Mouse (Mus musculus): ENCODE results near the gene Bcar3.
A peak's percentile ranks its signal among the peaks of the same experiment; 100 is the strongest.

The Bcar3 gene

GRCm38 (mm10) chr3:122461932-122462871, 168.3 kb downstream of the Bcar3 start:
- DNase-seq: no peak

DNA sequence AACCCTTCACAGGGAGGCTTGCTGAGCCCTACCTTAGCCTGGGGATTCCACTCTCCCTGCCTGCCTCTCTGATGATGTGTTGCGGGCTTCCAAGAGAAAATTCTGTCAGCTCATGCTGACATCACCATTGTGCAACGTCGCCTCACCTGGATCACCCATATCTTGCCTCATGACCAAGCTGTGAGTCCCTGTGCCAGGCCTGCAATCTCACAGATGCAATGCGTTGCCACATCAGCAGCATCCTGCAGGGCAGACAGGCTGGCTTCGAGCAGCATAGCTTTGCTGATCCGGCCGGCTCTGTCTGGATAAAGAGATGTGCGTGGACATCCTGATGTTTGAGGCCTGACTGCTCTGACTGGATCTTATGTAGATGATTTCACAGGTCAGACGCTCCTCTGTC, 169.2 kb downstream of the Bcar3 start:
- DNase-seq: no peak

GRCm38 (mm10) chr3:122466100-122466730, 172.3 kb downstream of the Bcar3 start:
- DNase-seq: peak; percentile 21

- DNase-seq: no peak
Measured at GRCm38 (mm10) chr3:122467977-122468376, 174.0 kb downstream of the Bcar3 start.

DNA sequence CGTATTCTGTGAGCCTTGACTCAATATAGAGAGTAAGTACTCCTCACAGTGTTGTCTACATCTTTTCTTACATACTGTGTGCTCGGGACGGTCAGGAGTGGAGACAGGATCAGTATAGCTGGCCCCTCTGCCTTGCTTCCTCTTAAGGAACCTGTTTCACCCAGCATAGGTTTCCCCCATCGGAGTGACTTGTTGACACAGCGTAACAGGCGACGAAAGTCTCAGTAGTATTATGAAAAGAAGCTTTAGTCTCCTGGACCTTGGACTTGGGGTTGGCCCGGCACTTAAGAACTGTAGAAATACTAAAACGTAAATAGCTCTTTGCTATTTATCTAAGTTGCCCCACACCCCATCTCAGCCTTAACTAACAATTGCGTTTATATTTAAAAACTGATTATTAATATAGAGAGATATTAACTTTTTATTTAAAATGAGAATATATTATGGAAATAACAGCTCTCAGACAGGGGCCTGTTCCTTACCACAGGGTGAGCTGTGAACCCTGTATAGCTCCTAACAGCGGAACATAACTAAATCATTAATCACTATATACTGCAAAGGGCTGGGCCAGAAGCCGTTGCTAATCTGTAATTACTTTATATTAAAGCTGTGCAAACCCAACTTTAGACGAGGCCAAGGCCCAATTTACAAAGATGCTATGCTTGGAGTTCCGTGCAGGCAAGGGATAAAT, 176.5 kb downstream of the Bcar3 start:
- DNase-seq: no peak

DNA sequence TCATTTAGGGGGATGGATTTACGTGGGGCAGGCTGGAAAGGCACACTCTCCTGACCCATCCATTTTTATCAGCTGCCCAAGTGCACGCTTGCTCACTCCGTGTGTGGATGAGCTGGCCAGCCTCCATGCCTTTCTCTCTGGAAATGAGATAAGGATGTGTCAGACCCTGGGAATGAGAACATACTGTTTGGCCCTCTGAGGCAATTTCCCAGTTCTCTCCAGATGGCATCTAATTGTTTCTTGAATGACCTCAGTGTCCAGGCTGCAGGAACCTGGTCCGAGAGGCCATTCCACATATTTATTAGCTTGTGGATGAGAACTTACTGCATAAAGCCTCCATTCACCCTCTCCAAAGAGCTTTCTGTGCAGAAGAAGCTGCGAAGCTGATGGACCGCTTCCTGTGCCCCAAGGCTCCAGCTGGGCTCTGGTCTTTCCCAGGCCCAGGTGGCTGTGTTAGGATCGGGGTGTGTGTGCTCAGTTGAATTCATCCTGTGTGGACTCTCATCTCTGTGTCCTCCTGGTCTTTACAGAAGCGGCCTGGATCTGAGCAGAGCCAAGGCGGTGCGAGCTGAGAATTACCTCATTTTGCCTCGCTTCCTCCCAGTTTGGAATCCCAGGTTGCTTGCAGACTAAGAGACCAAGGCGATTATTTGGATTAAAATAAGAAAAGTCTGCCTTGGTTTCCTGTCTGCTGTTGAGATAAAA, 177.2 kb downstream of the Bcar3 start:
- no peak for DNase-seq

- no peak for DNase-seq
Measured at GRCm38 (mm10) chr3:122472412-122472811, 178.5 kb downstream of the Bcar3 start.

DNA sequence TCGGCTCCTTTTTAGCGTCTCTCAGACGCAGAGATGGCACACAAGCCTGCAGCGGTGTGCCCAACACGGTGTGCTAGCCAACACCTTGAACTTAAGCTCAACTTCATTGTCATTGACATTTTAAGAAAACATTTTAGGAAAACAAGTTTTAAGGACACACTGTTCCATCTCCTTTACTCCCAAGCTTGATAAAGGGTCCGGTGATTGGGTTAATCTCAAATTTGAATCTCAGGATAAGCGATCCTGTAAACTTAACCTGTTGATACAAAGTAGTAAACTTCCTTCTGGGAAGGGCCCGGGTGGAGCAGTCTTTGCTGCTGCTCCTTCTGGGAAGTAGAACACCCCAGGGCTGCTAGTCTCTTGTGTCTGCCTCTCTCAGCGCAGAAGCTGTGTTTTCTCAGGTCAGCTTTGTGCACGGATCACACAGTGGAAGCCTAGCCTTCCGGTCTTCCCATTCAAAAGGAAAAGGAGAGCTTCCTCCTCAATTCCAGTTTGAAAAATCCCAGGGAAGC, 179.6 kb downstream of the Bcar3 start:
- DNase-seq: no peak

GRCm38 (mm10) chr3:122474067-122474466, 180.1 kb downstream of the Bcar3 start:
- peak; percentile 68 for DNase-seq

GRCm38 (mm10) chr3:122474796-122475195, 180.9 kb downstream of the Bcar3 start:
- DNase-seq: no peak

DNA sequence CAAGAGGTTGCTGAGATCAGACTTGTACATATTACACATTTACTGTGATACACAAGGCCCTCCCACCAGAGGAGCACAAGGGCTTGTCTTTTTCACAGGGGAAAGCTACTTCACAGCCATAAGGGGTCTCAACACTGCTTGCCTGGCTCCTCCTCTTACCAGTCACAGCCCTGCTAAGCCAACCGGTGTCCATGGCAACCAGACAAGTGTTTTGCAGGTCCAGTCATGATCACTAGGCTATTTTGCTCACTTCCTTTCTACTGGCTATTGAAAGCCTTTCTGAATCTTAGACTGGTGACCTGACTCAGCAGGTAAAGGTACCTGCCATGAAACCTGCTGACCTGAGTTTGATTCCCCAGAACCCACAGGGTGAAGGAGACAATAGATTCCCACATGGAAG, 181.8 kb downstream of the Bcar3 start:
- no peak for DNase-seq

DNA sequence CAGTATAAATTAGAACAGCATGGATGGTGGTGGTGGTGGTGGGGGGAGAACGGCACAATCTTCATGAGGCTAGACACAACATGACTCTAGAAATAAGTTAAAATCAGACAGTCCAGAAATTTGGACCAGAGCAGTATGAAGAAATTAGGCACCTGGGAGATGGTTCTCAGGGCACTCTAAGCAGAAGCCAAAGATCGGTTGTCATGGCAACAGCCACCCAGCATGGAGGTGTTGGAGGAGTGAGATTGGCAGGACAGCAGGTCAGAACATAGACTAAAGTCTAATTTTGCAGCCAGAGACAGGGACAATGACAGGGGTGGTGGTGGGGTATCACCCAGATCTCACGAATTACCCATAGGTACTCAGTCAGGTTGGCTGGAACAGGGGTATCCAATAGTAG, 182.7 kb downstream of the Bcar3 start:
- no peak for DNase-seq

GRCm38 (mm10) chr3:122477541-122477940, 183.6 kb downstream of the Bcar3 start:
- DNase-seq: no peak

- DNase-seq: no peak
Measured at GRCm38 (mm10) chr3:122478735-122479134, 184.8 kb downstream of the Bcar3 start.

GRCm38 (mm10) chr3:122480065-122480675, 186.2 kb downstream of the Bcar3 start:
- no peak for DNase-seq

DNA sequence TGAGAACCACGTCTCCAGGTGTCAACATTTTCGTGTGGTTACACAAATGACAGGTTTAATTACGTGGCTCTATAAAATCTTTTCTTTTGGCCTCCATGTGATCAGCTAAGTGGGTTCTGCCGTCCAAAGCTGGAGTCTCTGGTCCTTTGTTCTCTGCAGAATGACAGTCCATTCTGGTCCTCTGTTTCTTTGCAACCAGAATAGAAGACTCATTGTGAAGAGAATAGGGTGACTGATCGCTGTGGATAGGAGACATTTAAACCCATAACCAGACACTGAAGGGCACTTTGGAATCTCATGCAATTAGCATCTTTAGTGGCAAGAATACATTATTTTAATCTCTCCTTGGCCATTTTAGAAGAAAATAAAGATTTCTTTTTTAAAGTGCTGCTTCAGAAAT, 187.1 kb downstream of the Bcar3 start:
- DNase-seq: no peak

DNA sequence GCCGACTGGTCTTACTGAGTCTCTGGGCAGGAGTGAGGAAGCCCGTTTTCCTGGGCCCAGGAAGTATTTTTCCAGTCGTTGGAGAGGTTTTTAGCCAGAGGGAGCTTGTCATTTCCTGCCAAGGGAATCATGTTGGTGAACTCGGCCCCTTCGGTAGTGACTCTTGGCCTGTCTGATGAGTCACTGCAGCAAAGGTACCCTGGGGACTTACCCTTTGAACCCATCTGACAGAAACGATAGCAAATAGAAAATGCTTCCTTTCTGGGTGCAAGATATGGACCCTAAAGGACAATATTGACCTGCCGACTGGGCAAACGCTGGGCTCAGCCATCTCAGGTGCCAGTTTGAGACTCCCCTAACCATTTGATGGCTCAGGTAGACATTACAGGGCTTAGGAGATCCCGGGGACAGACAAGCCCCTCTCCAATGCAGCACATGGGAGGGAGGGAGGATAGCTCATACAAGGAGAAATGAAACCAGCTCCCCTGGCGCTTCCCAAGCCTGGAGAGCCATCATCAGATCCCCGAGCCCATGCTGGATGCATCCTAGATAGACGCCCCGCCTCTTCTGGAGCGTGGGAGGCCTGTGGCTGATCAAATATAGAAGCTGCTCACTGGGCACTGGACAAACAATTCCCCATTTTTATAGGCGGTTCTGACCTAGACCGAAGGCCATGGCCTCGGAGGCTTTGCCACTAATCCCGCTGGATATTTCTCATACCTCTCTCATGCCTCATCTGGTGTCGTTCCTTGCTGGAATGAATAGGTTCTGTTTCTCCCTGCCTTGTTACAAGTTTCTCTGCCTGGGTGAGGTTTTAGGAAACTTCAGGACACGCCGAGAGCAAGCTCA, 188.2 kb downstream of the Bcar3 start:
- no peak for DNase-seq

- DNase-seq: no peak
Measured at GRCm38 (mm10) chr3:122483066-122483782, 189.3 kb downstream of the Bcar3 start.

- no peak for DNase-seq
Measured at GRCm38 (mm10) chr3:122483783-122484130, 189.8 kb downstream of the Bcar3 start.

- no peak for DNase-seq
Measured at GRCm38 (mm10) chr3:122484301-122484700, 190.4 kb downstream of the Bcar3 start.

DNA sequence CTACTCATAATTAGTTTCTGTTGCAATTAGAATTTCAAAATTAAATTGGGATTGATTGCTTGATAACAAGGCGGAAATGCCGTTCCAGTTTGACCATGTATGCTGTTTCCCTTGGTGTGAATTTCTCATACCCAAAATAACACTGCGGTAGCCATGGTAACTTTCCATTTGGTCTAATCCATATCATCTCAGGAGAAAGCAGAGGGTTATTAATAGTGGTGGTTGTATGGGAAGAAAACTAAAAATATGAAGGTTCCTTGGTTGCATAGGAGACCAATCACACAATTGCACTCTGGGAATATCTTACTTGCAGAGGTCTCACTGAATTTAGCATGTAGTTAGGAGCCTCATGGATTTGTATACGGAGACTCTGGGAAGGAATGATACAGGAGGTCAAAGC, 191.8 kb downstream of the Bcar3 start:
- no peak for DNase-seq
